Mouse (Mus musculus) gastrocnemius, postnatal 25 days (tissue): ENCODE results near the gene Cldn19. TPM values are rescaled to one million over a fixed set of nuclear protein-coding genes. Genes with fewer than 3 reads are reported as not detected.

ENCODE experiments used
- DNase-seq: peaks from one replicate; pipeline ENCODE4 v3.0.0; 2022
- total RNA-seq, 2 experiments: library from RNA; stranded (reverse); gene quantifications; 1 replicate in 1 of 2; 2 replicates in 1 of 2; pipeline ENCODE4 v1.2.3; 2021

Gene Cldn19
- total RNA-seq, 2 experiments from 2014 or later, result 3.2 to 3.8 TPM

- DNase-seq, result no peak
Observed at GRCm38 (mm10) chr4:119300761-119301160, 45.5 kb downstream of the Cldn19 start.

DNA sequence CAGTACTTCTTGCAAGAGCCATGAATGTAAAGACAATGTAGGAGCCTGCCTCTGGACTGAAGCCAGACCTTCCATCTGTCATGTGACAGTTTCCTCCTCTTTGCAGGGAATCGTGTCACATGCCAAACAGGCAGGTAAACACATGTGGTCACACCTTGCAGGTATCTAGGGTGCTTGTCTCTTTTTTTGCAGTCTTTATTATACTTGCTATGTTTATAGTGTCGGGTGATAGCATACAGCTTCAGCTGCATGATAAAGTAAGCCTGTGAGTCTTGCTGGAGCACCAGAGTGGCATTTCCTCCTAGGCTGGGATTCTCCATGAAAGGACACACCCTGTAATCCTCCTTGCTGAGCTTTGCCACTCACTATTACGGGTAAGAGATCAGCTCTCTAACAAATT, 46.6 kb downstream of the Cldn19 start:
- no peak for DNase-seq

GRCm38 (mm10) chr4:119303291-119303690, 48.1 kb downstream of the Cldn19 start:
- DNase-seq, result no peak

DNA sequence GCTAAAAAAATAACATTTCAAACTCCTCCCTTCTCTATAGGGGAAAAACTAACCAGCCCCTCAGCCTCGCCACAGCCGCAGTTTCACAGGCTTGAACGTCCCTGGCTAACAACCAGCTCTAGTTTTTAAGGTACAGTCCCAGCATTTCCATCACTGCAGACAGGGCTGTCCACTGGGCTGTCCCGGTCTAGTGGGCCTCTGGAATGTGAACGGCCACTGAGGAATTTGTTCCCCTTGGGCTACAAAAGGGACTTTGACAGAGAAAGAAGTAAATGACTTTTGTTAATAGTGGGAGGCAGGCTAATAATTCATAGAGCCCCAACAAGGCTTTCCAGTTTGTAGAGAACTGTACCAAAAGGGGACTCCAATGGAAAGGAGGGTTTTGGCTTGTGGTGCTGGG, 50.2 kb downstream of the Cldn19 start:
- no peak for DNase-seq

Other genes starting within 250 kb of the Cldn19 start
- gene Slc2a1, start 146.7 kb upstream of the Cldn19 start, total RNA-seq, result 1 to 10 TPM; 4.0 to 5.5 TPM
- 10 to 100 TPM; 16.3 to 17.5 TPM for gene Zfp691, start 81.2 kb upstream of the Cldn19 start, total RNA-seq
- not detected for gene Ermap, start 65.4 kb upstream of the Cldn19 start, total RNA-seq
- 10 to 100 TPM; 13.9 to 17.4 TPM for gene Svbp, start 60.1 kb upstream of the Cldn19 start, total RNA-seq
- gene Tmem269, start 37.2 kb upstream of the Cldn19 start, total RNA-seq, result under 1 TPM in 1 of 2 experiments, not detected in 1; 0.56 TPM
- 10 to 100 TPM; 22.5 to 22.8 TPM for gene AU022252, start 22.7 kb upstream of the Cldn19 start, total RNA-seq
- 10 to 100 TPM; 12.0 to 12.6 TPM for gene P3h1, start 22.5 kb upstream of the Cldn19 start, total RNA-seq
- gene Ybx1, start 39.2 kb downstream of the Cldn19 start, total RNA-seq, result 100 to 1,000 TPM; 509 to 515 TPM
- gene Ppih, start 65.1 kb downstream of the Cldn19 start, total RNA-seq, result 1 to 10 TPM; 7.0 to 7.8 TPM
- under 1 TPM in 1 of 2 experiments, not detected in 1; 0.11 TPM for gene Ccdc30, start 160.1 kb downstream of the Cldn19 start, total RNA-seq
- 1 to 10 TPM; 5.1 to 5.2 TPM for gene Ppcs, start 167.0 kb downstream of the Cldn19 start, total RNA-seq
- gene Zmynd12, start 167.4 kb downstream of the Cldn19 start, total RNA-seq, result not detected
- not detected for gene Rimkla, start 237.2 kb downstream of the Cldn19 start, total RNA-seq